Mouse (Mus musculus): ENCODE measurements around the gene Man1c1.

Gene Man1c1

DNA sequence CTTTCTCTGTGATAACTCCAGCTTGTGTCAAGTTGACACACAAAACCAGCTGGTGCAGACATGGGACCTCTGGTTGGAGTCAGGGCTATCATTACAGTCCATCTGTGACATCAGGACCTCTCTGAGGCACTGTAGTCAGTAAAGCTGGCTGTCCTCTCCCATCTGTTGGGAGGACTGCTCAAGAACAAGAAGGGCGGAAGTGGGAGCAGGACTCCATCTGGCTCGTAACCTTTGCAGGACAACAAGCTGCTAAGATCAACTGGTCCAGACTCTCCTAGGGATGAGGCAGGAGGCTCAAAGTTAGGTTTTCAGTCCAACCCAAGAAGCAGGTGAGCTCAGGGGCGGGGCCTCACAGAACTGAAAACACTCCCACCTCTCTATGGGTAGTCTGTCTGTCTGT lies 29.1 kb downstream of the Man1c1 start:
- peak; percentile 18 for DNase-seq (ENCODE audit: low spot score)

DNA sequence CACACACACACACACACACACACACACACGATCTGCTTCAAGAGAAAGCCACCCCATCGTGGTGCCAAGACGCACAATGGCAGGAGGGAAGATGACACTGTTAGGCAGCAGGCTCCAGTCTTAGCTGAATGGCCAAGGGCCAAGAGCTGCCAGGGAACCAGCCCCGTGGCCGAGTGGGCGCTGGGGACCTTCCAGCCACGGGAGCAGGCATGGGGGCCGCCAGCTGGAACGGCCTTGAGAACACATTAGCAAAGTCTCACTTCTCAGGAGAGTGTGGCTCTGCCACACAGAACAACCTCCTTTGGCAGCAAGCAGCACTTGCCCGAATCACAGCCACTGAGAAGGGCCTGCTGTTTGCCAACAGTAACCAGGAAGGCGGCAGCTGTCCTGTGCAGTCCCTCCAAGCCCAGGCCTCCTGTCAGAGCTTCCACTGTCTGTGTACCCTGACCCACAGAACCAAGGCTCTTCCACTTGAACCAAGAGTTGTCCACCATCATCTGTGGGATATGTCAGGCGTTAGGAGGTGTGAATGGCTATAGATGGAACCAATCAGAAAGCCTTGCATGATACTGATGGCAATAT lies 30.1 kb downstream of the Man1c1 start:
- no peak for DNase-seq (ENCODE audit: low spot score)

DNA sequence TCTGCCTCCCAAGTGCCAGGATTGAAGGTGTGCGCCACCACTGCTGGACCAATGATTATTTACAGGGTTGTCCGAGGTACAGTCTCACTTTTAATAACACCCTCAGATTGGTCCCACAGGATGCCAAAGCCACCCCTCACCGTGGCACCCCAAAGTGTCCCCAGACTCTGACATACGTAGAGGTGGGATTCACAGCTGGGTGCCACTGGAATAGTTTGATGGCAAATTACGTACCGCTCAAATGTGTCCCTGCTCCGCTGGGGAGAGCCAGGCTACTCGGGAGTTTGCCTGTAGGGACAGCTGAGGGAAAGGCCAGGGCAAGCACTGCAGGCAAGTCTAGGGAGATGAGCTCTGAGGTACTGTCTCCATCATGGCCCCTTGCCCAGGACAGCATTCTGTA lies 30.9 kb downstream of the Man1c1 start:
- DNase-seq (ENCODE audit: low spot score): no peak

DNA sequence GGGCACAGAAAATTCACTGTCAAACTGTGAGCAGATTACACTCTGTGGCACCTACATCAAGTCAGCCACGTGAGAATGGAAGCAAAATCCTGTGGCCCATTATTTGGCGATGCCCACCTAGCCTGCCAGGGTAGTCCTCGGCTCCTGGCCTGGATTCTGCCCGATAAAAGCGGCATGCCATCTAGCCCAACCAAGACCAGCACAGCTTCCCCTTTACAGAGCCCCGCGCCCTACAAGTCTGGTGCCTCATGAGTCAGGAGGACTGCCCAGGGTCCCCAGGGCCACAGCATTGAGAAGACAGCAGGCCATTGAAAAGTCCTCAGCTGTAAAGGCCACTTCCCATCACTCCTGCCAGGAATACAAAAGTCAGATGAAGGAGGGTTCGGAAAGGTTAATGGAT lies 31.8 kb downstream of the Man1c1 start:
- DNase-seq (ENCODE audit: low spot score): no peak

DNA sequence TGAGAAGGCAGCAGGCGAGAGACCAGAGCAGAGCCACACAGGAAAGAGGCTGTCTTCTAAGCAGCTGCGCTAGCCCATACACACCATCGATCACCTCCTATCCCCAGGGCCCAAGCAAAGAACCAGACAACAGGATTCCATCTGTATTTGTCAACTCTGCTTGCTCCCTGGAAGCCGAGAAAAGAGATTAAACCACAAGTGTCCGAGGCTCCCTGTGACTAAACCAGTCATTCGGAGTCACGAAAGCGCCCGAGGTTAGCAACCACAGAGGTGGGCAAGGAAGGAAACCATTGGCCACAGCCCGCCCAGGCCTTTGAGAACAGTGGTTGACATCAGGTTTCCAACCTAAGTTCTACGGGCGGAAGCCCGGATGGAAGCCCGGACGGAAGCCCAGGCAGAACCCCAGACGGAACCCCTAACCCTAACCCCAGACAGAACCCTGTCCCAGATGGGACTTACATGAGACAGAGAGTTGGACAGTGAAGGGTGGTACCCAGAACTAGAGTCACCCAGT lies 32.4 kb downstream of the Man1c1 start:
- DNase-seq (ENCODE audit: low spot score): no peak

DNA sequence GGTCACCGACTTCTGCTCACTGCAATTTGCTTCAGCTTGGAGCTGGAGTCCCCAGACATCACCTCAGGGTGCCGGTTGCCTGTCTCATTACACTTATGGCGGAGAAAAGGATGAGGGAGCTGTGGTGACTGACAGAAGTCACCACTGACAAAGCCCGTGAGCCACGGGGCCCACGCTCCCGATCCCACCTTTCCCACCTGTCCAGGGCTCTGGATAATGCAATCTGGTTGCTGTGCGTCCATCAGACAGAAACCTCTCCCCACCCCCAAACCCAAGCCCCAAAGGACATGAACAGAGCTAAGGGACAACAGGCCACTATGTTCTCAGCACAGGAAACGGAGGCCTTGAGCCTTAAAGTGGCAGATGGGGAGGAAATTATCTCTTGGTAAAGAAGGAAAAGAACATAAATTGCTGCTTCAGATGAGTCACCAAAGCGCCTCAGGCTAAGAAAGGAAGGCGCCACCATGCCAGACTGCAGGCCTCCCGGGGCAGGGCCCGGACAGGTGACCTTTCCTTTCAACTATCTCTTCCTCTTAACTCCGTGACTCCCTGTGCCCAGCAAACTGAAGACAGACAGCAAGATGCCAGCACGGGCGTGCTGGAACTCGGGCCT lies 34.2 kb downstream of the Man1c1 start:
- DNase-seq (ENCODE audit: low spot score): peak; percentile 23

DNA sequence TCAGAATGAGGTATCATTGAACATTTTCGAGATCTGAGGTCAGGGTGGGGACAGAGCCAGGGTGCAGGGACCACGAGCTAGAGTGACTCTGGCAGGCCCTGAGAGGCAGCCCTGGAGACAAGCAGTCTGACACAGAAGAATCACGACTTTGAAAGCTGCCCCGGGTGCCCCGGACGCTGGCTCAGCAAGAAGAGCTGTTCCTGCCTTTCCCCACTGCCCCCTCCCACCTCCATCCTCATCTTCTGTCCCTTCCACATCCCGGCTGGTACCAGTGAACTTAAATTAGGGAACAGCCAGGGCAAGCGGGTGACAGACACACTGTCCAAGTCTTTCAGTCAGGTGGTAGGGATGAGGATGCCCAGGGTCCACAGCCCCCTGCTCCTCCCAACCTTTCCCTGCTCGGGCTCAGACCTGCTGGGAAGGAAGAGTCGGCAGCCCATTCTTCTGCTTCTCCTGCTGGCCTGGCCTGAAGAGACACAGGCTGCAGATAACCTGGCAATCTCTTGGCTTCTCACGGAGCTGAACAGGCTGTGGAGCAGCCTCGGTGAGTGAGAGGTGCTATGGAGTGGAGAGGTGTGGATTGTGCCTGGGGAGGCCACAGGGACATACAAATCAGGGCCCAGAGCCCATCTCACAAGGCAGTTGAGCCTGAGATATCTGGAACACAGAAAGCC lies 35.6 kb downstream of the Man1c1 start:
- no peak for DNase-seq (ENCODE audit: low spot score)

DNA sequence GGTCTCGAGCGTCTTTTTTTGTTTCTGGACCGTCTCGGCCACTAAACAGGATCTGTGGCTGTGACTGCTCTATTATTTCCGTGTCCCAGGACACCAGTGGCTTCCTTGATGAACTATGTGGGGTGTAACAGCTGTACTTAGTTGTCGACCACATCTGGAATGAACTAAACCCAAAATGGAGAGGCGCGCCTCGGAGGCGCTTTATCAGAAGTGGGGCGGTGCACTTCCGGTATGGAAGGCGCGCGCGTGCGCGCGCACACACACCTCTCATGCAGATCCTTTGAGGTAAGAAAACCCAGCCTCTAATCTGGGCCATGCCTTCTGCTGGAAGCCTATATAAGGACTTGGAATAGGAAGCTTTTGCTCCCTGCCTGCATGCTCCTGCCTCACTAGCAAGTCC lies 37.7 kb downstream of the Man1c1 start:
- DNase-seq (ENCODE audit: low spot score): no peak

DNA sequence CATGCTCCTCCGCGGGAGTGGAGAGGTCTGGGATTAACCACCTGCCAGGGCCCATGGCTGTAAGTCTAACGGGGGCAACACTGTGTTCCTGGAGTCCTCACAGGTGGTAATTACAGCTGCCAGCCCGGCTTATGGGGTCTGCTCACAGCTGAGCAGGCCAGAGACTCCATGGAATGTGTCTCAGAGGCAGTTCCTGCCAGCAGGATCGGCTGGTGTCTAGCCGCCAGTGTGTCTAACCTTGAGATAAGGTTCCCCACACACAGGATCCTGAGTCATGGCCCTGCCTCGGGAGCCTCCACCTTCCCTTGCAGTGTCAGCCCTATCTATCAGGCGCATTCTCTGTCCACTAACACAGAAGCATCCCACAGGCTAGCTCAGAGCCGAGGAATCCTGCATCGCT lies 41.0 kb downstream of the Man1c1 start:
- DNase-seq (ENCODE audit: low spot score): peak; percentile 67

DNA sequence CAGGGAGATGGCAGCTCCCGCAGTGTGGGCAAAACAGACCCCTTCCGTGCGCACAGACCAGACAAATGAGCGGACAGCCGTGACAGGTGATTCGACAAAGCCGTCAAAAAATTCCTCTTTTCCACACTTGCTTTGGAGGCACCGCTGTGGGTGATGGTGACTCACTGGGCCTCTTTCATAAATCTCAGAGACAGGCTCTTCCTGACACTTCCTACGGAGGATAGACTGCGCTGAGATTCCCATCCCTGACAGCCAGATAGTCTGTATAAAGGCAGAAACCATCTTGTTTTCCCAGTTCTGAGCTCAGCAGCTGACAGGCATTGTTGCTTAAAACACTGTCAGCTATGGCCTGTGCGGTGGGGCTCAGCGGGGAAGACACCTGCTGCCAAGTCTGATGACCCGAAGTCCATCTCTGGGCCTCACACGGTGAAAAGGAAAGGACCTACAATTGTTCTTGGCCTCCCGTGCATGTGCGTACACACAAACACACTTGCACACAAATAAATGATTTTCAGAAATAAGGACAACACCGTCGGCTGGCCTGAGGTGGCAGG lies 43.4 kb downstream of the Man1c1 start:
- no peak for DNase-seq (ENCODE audit: low spot score)

DNA sequence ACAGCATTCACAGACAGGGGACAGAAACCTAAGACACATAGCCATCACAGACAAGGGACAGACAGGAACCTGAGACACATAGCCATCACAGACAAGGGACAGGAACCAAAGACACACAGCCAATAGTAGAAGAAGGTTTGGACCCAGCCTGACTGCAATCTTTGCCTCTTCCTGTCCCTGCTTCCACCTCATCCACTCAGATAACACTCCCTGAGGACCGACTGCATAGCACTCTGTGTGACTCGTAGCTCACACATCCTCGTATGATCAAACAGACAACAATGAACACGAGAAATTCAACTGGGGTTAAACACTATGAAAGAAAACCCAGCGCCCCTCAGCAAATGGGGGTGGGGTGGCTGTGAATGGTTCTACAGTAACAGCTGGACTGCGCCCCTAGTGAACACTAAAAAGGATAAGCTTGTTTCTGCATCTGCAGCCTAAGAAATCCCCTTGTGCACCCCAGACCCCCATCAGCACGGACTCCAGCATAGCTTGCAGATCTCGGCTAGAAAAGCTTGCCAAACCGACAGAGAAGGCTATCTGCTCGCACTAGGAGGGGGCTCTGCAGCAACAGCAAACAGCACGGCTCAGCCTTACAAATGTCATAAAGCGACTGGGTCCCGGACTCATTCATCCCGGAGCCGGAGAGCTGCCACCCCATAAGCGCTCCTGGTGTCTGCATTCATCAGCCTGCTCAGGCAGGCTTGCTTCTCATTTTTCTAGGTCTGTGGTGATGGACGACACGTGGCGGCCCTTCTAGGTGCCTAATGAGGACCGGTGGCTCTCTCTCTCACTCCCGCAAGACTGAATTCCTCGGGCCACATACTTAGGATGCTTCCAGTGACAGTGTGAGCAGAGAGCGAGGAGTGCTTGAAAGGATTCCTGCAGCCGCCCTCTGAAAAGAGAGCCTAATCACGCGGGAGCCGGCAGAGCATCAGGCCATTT lies 44.5 kb downstream of the Man1c1 start:
- peak; percentile 75 for DNase-seq (ENCODE audit: low spot score)

DNA sequence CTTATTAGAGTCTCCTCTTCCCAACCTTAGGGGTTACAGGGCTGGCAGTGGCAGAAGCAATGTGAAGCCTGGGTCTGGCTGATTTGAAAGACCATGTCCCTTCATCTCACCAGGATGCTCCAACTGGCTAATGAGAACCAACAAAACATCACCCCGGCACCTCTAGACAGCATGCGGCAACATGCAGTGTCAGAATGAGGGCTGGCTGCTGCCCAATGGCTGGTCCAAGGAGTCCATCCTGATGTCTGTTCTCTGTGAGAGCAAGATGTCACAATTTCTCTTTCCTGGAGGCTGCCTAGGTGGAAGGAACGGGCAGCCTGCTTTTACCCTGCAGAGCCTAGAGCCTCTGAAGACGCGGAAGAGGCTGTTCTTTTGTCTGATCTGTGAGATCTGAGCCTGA lies 46.6 kb downstream of the Man1c1 start:
- no peak for DNase-seq (ENCODE audit: low spot score)

DNA sequence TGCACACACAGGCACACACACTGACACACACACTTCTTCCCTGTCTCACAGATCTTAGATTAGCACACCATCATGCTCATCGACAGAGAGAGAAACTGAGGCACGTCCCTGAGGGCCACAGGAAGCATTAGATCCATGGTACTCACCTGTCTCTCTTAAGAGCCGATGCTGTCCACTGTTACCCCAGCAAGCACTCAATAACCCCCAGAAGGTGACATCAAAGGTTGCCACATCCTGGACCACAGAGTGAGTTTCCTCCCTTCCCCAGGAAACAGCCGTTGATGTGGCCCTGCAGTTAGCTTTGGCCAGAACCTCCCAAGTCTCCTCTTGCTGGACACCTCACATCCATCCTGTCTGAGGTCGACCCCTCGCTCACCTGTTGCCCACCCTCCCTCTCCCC lies 49.7 kb downstream of the Man1c1 start:
- no peak for DNase-seq (ENCODE audit: low spot score)

DNA sequence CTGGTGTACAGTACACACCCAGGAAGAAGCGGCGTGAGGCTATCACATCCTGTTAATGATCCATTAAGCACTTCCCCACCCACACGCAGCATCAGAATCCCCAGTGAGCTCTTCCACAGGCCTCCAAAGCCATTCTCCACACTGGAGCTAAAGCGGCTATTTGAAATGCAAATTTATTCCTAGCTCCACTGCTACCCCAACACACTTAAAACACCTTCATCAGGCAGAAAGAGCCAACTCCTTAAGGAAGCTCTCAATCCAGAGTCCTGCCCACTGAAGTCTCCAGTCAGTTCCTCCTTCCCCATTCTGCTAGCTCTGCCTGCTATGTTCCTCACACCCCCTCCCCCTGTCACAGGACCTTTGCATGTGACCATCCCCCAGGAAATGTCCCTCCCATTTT lies 51.4 kb downstream of the Man1c1 start:
- DNase-seq (ENCODE audit: low spot score): no peak

DNA sequence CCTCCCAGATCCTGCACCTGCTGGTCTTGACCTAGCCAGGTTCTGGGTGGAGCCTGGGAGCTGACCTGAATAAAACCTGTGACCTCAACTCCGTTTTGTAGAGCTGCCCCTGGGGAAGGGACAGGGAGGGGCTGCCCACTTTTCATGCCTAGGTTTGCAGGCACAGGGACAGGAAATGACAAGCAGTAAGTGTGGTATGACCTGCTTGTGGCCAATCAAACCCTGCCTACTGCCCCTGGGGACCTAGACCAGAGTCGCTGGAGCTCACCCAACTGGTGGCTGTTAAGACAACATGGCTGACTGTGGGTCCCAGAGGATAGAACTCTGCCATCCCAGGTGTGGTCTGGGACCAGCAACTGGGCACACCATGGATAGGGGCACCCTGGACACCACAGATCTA lies 51.9 kb downstream of the Man1c1 start:
- DNase-seq (ENCODE audit: low spot score): no peak

DNA sequence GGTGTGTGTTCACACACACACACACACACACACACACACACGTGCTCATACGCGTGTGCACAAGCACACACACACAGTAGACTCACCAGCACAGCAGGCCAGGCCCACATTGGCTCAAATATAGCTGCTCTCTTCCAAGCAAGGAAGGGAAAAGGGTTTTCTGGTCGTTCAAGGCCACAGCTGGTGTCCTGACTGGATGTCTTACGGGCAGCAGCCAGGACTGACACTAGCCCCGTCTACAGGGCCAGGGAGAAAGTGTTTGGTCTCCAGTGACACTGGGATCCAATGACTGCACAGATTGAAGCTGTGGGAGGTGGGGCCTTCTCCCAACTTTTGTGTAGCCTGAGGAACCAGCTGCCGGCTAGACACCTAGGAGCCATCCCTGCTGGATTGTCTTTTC lies 52.7 kb downstream of the Man1c1 start:
- no peak for DNase-seq (ENCODE audit: low spot score)

DNA sequence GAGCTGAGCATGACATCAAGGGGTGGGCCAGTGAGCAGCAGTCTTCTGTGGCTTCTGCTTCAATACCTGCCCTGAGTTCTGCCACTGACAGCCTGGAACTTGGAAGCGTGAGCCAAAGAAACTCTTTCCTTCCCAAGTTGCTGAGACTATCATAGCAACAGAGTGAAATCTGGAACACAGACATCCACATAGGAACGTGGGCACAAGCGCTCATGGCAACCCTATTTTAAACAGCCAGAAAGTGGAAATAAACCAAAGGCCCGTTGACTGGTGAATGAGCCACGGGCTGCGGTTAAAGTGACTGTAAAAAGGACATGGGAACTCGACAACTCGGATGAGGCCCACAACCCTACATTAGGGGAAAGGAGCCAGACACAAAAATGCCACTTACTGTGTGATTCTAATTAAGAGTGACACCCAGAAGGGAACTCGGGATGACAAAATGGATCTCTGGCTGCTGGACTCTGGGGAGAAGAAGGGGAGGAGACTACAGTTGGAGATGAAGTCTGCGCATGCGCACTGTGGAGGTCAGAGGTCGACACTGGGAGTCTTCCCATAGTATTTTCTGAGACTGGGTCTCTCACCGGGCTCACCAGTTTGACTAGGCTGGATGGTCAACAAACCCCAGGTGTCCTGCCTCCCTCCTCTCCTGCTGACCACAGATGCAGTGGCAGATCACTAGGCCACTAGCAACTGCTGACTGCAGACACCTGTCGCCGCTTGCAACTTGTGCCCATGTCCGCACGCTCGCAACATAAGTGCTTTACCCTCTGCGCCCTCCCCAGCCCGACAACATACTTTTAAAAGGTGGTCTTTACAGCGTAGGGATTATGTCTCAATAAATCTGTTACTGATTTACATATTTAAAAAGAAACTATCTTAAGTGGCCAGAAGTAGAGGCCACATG lies 58.8 kb downstream of the Man1c1 start:
- no peak for DNase-seq (ENCODE audit: low spot score)

DNA sequence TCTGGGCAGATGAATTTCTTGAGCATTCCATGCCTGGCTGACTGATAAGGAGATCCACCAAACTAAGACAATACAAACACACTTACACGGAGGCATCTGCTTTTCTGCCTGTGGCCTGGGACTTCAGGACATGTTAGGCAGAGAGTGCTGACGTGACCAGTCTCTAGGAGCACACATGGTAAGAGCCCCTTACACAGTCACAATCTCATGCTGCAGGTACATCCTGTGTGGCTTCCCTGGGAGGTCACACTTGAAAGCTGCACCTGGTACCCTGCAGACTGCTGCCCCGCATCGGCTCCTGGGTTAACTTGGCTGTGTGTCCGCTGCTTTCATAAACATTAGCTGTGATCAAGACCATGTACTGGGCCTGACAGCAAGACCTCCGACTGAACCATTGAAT lies 59.7 kb downstream of the Man1c1 start:
- no peak for DNase-seq (ENCODE audit: low spot score)

DNA sequence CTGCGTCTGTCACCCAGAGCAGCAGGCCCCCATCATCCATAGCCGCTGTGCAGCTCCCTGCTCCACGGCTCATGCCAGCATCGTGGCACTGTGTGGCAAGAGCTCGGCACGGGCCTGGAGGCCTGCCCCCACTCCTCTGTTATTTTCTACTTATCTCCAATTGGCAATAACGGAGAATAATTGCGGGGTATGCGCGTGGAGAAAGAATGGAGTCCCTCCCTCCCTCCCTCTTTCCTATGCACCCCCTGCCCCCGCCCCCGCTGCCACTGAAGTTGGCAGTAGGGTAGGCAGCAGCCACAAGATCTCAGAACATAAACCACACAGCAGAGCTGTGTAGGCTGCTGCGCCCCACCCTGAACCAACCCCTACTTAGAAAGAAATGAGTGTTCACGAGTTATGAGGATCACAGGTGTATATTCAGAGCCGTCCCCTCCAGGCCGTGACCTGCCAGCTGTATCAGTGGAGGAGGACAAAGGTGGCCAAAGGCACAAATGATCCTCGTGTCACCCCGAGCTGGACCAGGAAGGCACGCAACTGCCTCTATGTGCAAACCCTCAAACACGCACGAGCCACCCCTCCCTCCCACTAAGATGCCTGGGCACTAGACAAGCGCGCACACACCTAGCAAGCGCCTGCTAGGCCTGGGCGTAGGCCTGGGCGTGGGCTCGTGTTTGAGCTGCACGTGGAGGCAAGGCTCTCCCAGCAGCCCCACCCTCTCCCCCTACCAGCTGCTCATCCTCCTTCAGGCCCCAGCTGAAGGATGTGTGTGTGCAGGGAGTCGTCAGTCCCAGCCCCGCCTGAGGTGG lies 62.2 kb downstream of the Man1c1 start:
- no peak for DNase-seq (ENCODE audit: low spot score)

DNA sequence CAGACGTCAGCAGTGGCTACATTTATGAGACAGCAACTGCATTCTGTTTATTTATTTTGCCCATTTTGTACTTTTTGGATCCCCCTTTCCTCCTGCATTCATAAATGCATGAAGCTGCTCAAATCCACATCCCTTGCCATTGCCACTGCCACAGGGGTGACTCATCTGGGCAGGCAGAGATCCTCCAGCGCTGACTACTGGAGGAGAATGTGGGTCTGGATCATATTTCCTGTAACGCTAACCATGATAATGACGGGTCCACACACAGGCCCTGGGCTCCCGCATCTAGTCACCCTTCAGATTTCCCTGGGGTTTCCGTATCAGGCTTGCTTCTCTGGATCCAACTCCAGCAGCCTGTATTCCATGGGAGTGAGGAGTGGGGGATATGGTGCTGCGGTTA lies 64.8 kb downstream of the Man1c1 start:
- DNase-seq (ENCODE audit: low spot score): no peak
